Mouse (Mus musculus) spleen, adult 2 months (tissue): ENCODE results near the gene Myo1d.

Source experiments
- CTCF ChIP-seq: fragments of 200-500 bp; IDR thresholded peaks from 2 replicates; pipeline ENCODE4 v1.5.1; 2011; ENCODE audit warnings: mild to moderate bottlenecking, inconsistent platforms; ENCODE audit not compliant: insufficient read depth, insufficient read length, insufficient replicate concordance; ENCODE audit errors: extremely low read depth
- POLR2A ChIP-seq: fragments of 200-500 bp; IDR thresholded peaks from 2 replicates; pipeline ENCODE4 v1.6.1; 2011; ENCODE audit warnings: low read depth, low read length, inconsistent platforms

DNA sequence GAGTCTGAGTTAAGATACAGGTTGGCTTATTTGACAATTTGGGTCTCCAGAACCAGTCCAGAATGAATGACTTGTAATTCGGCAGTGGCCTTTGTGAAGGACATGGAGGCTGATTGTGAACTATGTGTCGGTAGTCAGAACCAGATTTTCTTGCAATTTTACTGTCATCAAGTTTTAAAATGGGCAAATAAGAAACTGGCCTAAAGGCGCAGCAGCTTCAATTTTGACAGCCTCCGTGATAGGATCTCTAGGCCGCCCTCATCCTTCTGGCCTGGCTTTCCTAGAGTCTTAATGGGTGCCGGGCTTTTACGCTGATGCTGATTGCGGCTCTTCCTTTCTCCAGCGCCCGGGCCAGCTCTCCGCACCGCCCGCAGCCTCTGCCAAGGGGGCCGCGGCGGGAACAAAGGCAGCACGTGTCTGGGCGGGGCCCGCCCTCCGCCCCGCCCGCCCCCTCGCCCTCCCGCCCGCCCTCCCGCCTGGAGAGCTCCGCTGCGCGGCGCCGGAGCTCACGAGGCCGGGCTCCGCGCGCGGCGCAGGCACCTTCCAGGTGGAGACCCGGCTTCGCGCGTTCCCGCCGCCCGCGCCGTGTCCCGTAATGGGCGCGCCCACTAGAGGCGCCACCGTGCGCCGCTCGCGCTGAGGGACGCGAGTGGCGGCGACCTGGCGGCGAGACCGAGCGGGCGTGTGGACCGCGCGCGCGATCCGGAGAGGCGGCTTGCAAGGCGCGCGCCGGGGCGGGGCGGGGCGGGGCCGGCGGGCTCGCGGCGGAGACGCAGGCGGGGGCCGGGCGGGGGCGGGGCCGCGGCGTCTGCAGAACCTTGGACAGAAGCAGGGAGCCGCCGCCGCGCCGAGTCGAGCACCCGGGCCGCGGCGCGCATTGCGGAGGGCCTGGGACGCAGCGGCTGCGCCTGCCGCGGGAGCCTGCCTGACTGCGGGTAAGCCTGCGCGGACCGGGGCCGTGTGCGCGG is 303.3 kb downstream of the Myo1d start, which contains the start of gene Cdk5r1:
- no peak for TF ChIP-seq POLR2A
- TF ChIP-seq CTCF = peak; percentile 52; the same call in 1 of the 2 replicates
